18 mouse cellular contexts compared by ENCODE assay signal in the genomic region with DNA sequence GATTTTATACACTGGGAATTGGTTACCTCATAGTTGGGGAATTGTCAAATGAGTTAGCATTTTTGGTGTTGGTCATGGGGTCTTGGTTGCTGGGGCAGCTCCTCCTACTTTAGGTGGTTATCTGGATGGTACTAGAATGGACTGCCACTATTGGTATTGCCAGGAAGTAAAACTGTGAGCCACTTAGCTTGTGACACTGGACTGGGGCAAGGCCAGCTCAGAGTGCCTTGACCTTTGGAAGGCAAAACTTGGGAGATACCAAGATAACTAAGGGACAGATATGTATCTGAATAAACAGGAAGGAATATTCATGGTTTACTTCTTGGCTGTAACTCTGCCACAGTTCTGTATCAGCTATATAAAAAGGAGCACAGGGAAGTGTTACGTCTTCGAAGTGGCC. TPM values are rescaled to one million over a fixed set of nuclear protein-coding genes. Genes with fewer than 3 reads are reported as not detected.
DNase-seq lines count a peak whose midpoint lies in the region; TF ChIP-seq lines count a peak whose summit lies in the region.
"Had no signal": no experiment of that assay in that cellular context is flagged by ENCODE, and none has a peak within 500 bp of the region (broad histone marks: within the 10 kb centered on the region; RNA-seq: fewer than 3 reads in every experiment).

No protein-coding gene starts in this region.

- intact Hi-C loops in heart, postnatal 36 days (cut with DNase I), result no loop called here

- TF ChIP-seq CTCF in CH12.LX (conservative IDR thresholded peaks at IDR 0.05 in 1 of 2, IDR thresholded peaks at IDR 0.05 in 1 of 2; ENCODE audit: low read depth in 2 of 2, low read length in 2 of 2), result no peak

- peak overlapping the region; percentile 18 for H3K27ac ChIP-seq in CH12.LX (ENCODE audit: insufficient read depth, low read depth)
- H3K27ac ChIP-seq: embryonic facial prominence, embryonic 10.5 days; forebrain, embryonic 13.5 days; hindbrain, embryonic 15.5 days had no signal

- dilution Hi-C loops in CH12.LX (cut with MboI; ENCODE audit: extremely low pct_ligation_motif_present, extremely low pct_unique_long_range_greater_than_20kb, low sequenced_read_pairs), result no loop called here

- no peak overlapping the region for H3K4me3 ChIP-seq in CH12.LX (replicated peaks in 1 of 3; ENCODE audit: low read depth in 2 of 3, low read length in 2 of 3, poor library complexity in 1 of 3)
- H3K4me3 ChIP-seq: embryonic facial prominence, embryonic 10.5 days; forebrain, embryonic 13.5 days; heart, embryonic 12.5 days; hindbrain, embryonic 15.5 days had no signal

- no peak for TF ChIP-seq POLR2A in CH12.LX (IDR thresholded peaks at IDR 0.05; ENCODE audit: low read depth, low read length)

- no peaks in the 10 kb centered on the region for H3K27me3 ChIP-seq in CH12.LX (replicated peaks)
- H3K27me3 ChIP-seq: forebrain, embryonic 13.5 days; heart, embryonic 12.5 days; hindbrain, embryonic 15.5 days had no signal

- H3K79me2 ChIP-seq in CH12.LX (replicated peaks; ENCODE audit: control insufficient read depth, extremely low read depth, insufficient read depth, poor library complexity, severe bottlenecking), result peaks cover 2% of the 10 kb centered on the region; the same call in 1 of the 2 replicates

- H3K36me3 ChIP-seq in CH12.LX (replicated peaks in 1 of 2; ENCODE audit: control insufficient read depth in 1 of 2, insufficient read depth in 1 of 2, low read length in 1 of 2), result no peaks in the 10 kb centered on the region
- H3K36me3 ChIP-seq: embryonic facial prominence, embryonic 10.5 days; G1E; heart, embryonic 12.5 days; hindbrain, embryonic 15.5 days had no signal

- H3K9ac ChIP-seq in CH12.LX (ENCODE audit: insufficient read depth, low read depth), result no peak overlapping the region
- H3K9ac ChIP-seq: forebrain, embryonic 13.5 days; forebrain, postnatal 0 days; heart, embryonic 12.5 days; hindbrain, embryonic 15.5 days had no signal

- TF ChIP-seq EP300 in CH12.LX (IDR thresholded peaks at IDR 0.05; ENCODE audit: low read length), result no peak

- in situ Hi-C loops in CH12.LX (cut with MboI; ENCODE audit: low pct_ligation_motif_present, low pct_unique_long_range_greater_than_20kb, low sequenced_read_pairs), result no loop called here

- no peak for TF ChIP-seq RAD21 in CH12.LX (IDR thresholded peaks at IDR 0.05; ENCODE audit: low read depth, low read length)

- H3K4me1 ChIP-seq in CH12.LX (ENCODE audit: control insufficient read depth in 1 of 2, insufficient read depth in 2 of 2), result peaks cover 32 to 50% of the 10 kb centered on the region in 2 experiments

- H3K4me2 ChIP-seq in CH12.LX (ENCODE audit: insufficient read depth, low read depth, poor library complexity, severe bottlenecking), result peak overlapping the region; percentile 33; the same call in 1 of the 2 replicates
- H3K4me2 ChIP-seq: forebrain, embryonic 13.5 days; heart, embryonic 12.5 days; hindbrain, embryonic 15.5 days had no signal

- no peaks in the 10 kb centered on the region for H3K9me3 ChIP-seq in CH12.LX (replicated peaks; ENCODE audit: low read length)
- H3K9me3 ChIP-seq: embryonic facial prominence, embryonic 10.5 days; forebrain, embryonic 13.5 days; G1E; heart, embryonic 12.5 days; hindbrain, embryonic 15.5 days had no signal

- peak; percentile 85 for DNase-seq in heart, adult 11 months
- no peak for DNase-seq in heart, postnatal 36 days
- DNase-seq in CH12.LX (ENCODE audit: extremely low read depth) (no peak), adipocyte (ENCODE audit: low spot score) (peak; percentile 59)
- DNase-seq in adrenal gland, postnatal 25 days, result peak; percentile 21
- DNase-seq in thymus, postnatal 0 days (ENCODE audit: low spot score), result no peak
- DNase-seq in spleen, postnatal 36 days (ENCODE audit: low spot score in 2 of 2), result no peak
- no peak for DNase-seq in kidney, postnatal 14 days
- DNase-seq: cerebellum, adult 2 months; cerebellum, postnatal 10 days; forebrain, postnatal 0 days; gastrocnemius, postnatal 36 days; heart, adult 18-20 months had no signal

TF ChIP-seq in CH12.LX, 34 proteins besides CTCF, POLR2A, EP300 and RAD21:
- TF ChIP-seq USF1 (IDR thresholded peaks at IDR 0.05; ENCODE audit: low read depth, low read length) (no peak), ZNF384 (IDR thresholded peaks at IDR 0.05; ENCODE audit: low read depth, low read length) (no peak)

RNA-seq across cellular contexts. Expression of a gene that starts 20.7 kb away (rescaled TPM):
- total RNA-seq in heart, postnatal 36 days (2021), result 10 to 100 TPM; 23.5 to 25.2 TPM
- total RNA-seq in CH12.LX (2012; rRNA removed) (1.8 and 2.7 TPM in 2 replicates), CH12.LX (2014; rRNA removed) (0.59 and 0.77 TPM in 2 replicates)
- polyA plus RNA-seq in CH12.LX (2012; ENCODE audit: insufficient read length, low read depth), result 1.1 and 1.4 TPM in 2 replicates
- total RNA-seq in adrenal gland, postnatal 25 days (2021), result 34.0 and 41.7 TPM in 2 replicates
- 13.1 and 14.5 TPM in 2 replicates for polyA plus RNA-seq in thymus, postnatal 0 days (2015; fragmentation: Nextera tagmentation; extraction: Ambion mirVana)
- polyA plus RNA-seq: G1E had no signal

Comparison
In these comparisons a context has a peak if more than half of its experiments do, and no peak if none do; other contexts are left out.
1. DNase-seq: peak in heart, adult 11 months (single experiment), adipocyte (single experiment) and adrenal gland, postnatal 25 days (single experiment); none in heart, postnatal 36 days (0 of 2), CH12.LX (single experiment), thymus, postnatal 0 days (single experiment), spleen, postnatal 36 days (0 of 2) and kidney, postnatal 14 days (single experiment).